Mouse (Mus musculus): ENCODE results near the gene Ago3.

The Ago3 gene

GRCm38 (mm10) chr4:126309211-126309921, 120.0 kb downstream of the Ago3 start:
- DNase-seq: no peak

- no peak for DNase-seq
These were observed 122.5 kb downstream of the Ago3 start for GRCm38 (mm10) chr4:126306827-126307226.

GRCm38 (mm10) chr4:126306058-126306457, 123.3 kb downstream of the Ago3 start:
- no peak for DNase-seq

- DNase-seq: no peak
These were observed 123.9 kb downstream of the Ago3 start for GRCm38 (mm10) chr4:126305428-126305827.

GRCm38 (mm10) chr4:126303877-126304276, 125.5 kb downstream of the Ago3 start:
- no peak for DNase-seq

- no peak for DNase-seq
These were observed 127.6 kb downstream of the Ago3 start for GRCm38 (mm10) chr4:126301584-126302309.

- DNase-seq: no peak
These were observed 128.3 kb downstream of the Ago3 start for GRCm38 (mm10) chr4:126300916-126301583.

GRCm38 (mm10) chr4:126296617-126297101, 132.7 kb downstream of the Ago3 start:
- peak in 1 of 2 experiments; percentile 43 for DNase-seq

- DNase-seq: no peak
These were observed 133.4 kb downstream of the Ago3 start for GRCm38 (mm10) chr4:126295937-126296336.

GRCm38 (mm10) chr4:126295152-126295551, 134.2 kb downstream of the Ago3 start:
- no peak for DNase-seq

GRCm38 (mm10) chr4:126291196-126291595, 138.2 kb downstream of the Ago3 start:
- no peak for DNase-seq

- no peak for DNase-seq
These were observed 139.0 kb downstream of the Ago3 start for GRCm38 (mm10) chr4:126290314-126290713.

GRCm38 (mm10) chr4:126288085-126288666, 141.2 kb downstream of the Ago3 start:
- DNase-seq: no peak

GRCm38 (mm10) chr4:126287302-126287995, 141.9 kb downstream of the Ago3 start:
- DNase-seq: no peak

GRCm38 (mm10) chr4:126286492-126286891, 142.9 kb downstream of the Ago3 start, which contains the start of gene Col8a2:
Gene Col8a2 (plus strand): TSS chr4:126286793.
- no peak for DNase-seq

GRCm38 (mm10) chr4:126283582-126283981, 145.8 kb downstream of the Ago3 start:
- no peak for DNase-seq

- no peak for DNase-seq
These were observed 147.7 kb downstream of the Ago3 start for GRCm38 (mm10) chr4:126281706-126282105.
